Mouse (Mus musculus) C2C12 (cell line): Measurements from ENCODE around the gene Inhbe. TPM values are rescaled to one million over a fixed set of nuclear protein-coding genes. Genes with fewer than 3 reads are reported as not detected.
"Not testable (repeated sequence)": the region's sequence is repeated elsewhere in the genome, so short reads cannot be mapped to it uniquely, and the experiment has no call there.

ENCODE experiments used
- H3K27me3 ChIP-seq: one replicate; pipeline ENCODE4 v1.6.1; 2011; ENCODE audit not compliant: control insufficient read depth, insufficient read depth, insufficient read length
- H3K36me3 ChIP-seq: one replicate; pipeline ENCODE4 v1.6.1; 2011; ENCODE audit not compliant: control insufficient read depth, insufficient read depth
- H3K4me3 ChIP-seq: one replicate; pipeline ENCODE4 v1.5.1; 2011; ENCODE audit warnings: mild to moderate bottlenecking, control low read depth; ENCODE audit not compliant: poor library complexity, insufficient read depth, severe bottlenecking
- H3K79me2 ChIP-seq: one replicate; pipeline ENCODE4 v1.6.1; 2011; ENCODE audit not compliant: control insufficient read depth, insufficient read depth
- H3K79me3 ChIP-seq: one replicate; pipeline ENCODE4 v1.6.1; 2011; ENCODE audit warnings: low read depth, control low read depth
- H3ac ChIP-seq: one replicate; pipeline ENCODE3; 2011; ENCODE audit warnings: low read depth; ENCODE audit not compliant: control insufficient read depth, insufficient read length
- CEBPB ChIP-seq: IDR thresholded peaks from one replicate; pipeline ENCODE4 v1.6.1; 2011; ENCODE audit warnings: low read depth, mild to moderate bottlenecking, control low read depth, moderate library complexity
- CTCF ChIP-seq: IDR thresholded peaks from one replicate; pipeline ENCODE4 v1.5.1; 2011; ENCODE audit not compliant: control insufficient read depth, insufficient read depth, insufficient read length
- FOSL1 ChIP-seq: IDR thresholded peaks from one replicate; pipeline ENCODE4 v1.8.0; 2011; ENCODE audit warnings: mild to moderate bottlenecking, low read length; ENCODE audit not compliant: poor library complexity, insufficient read depth, severe bottlenecking
- MAX ChIP-seq: IDR thresholded peaks from one replicate; pipeline ENCODE4 v1.6.1; 2011; ENCODE audit warnings: mild to moderate bottlenecking, control low read depth
- MYOD1 ChIP-seq: IDR thresholded peaks from one replicate; pipeline ENCODE4 v1.6.1; 2011; ENCODE audit warnings: low read depth; ENCODE audit not compliant: control insufficient read depth, insufficient read length
- MYOG ChIP-seq: IDR thresholded peaks from one replicate; pipeline ENCODE4 v1.6.1; 2011; ENCODE audit not compliant: control insufficient read depth, insufficient read length; ENCODE audit errors: extremely low read depth
- USF1 ChIP-seq: IDR thresholded peaks from one replicate; pipeline ENCODE4 v1.6.1; 2011; ENCODE audit warnings: low read depth, mild to moderate bottlenecking, control low read depth, moderate library complexity
- polyA plus RNA-seq: library from polyadenylated mRNA; unstranded; fragments of >200 nt; fragmentation: generic; extraction: Trizol; gene quantifications from one replicate; pipeline ENCODE4 v1.2.1, GENCODE M21; 2012; ENCODE audit warnings: missing spikeins

Inhbe gene
- polyA plus RNA-seq, 1 experiment: not detected

- Histone ChIP-seq H3K79me2 (peaks cover 37% of the 10 kb centered on the region), H3K27me3 (no peaks in the 10 kb centered on the region), H3ac (no peak overlapping the region), H3K79me3 (peaks cover 16% of the 10 kb centered on the region), H3K36me3 (peaks cover 24% of the 10 kb centered on the region), H3K4me3 (no peak overlapping the region)
- TF ChIP-seq CEBPB (peak; percentile 51), MAX (no peak)
Measured at GRCm38 (mm10) chr10:127312858-127313257, 41.4 kb downstream of the Inhbe start.

GRCm38 (mm10) chr10:127312356-127312676 lies 41.9 kb downstream of the Inhbe start:
- Histone ChIP-seq H3ac (peak overlapping the region; percentile 72), H3K4me3 (peak overlapping the region; percentile 98), H3K79me3 (peaks cover 16% of the 10 kb centered on the region), H3K36me3 (peaks cover 30% of the 10 kb centered on the region), H3K79me2 (peaks cover 41% of the 10 kb centered on the region), H3K27me3 (no peaks in the 10 kb centered on the region)
- peak; percentile 50 for TF ChIP-seq CTCF
- no peak for TF ChIP-seq USF1
- peak; percentile 61 for TF ChIP-seq MAX

- H3K79me3 ChIP-seq: peaks cover 19% of the 10 kb centered on the region
- peaks cover 46% of the 10 kb centered on the region for H3K79me2 ChIP-seq
- no peaks in the 10 kb centered on the region for H3K27me3 ChIP-seq
- no peak for TF ChIP-seq MYOD1
- TF ChIP-seq CTCF: no peak
- TF ChIP-seq CEBPB: peak; percentile 84
- peak; percentile 81 for TF ChIP-seq MAX
- peaks cover 36% of the 10 kb centered on the region for H3K36me3 ChIP-seq
- peak within 1 kb of the TSS; percentile 91 for H3ac ChIP-seq
- H3K4me3 ChIP-seq: peak within 1 kb of the TSS; percentile 98
Measured at GRCm38 (mm10) chr10:127311476-127312355, 42.5 kb downstream of the Inhbe start, which contains the start of gene Mars. Gene Mars, minus strand, starts transcription at chr10:127311786.

GRCm38 (mm10) chr10:127310523-127311475 lies 43.4 kb downstream of the Inhbe start:
- Histone ChIP-seq H3K79me3 (peaks cover 19% of the 10 kb centered on the region), H3ac (peak overlapping the region; percentile 91), H3K36me3 (peaks cover 45% of the 10 kb centered on the region), H3K27me3 (no peaks in the 10 kb centered on the region), H3K79me2 (peaks cover 46% of the 10 kb centered on the region), H3K4me3 (peak overlapping the region; percentile 98)
- TF ChIP-seq CTCF: no peak
- peak; percentile 86 for TF ChIP-seq MAX
- TF ChIP-seq USF1: no peak

- Histone ChIP-seq H3K79me2 (peaks cover 46% of the 10 kb centered on the region), H3K79me3 (peaks cover 19% of the 10 kb centered on the region), H3K36me3 (peaks cover 61% of the 10 kb centered on the region)
- not testable (repeated sequence) for H3K4me3 ChIP-seq, H3ac ChIP-seq, H3K27me3 ChIP-seq
Measured at GRCm38 (mm10) chr10:127309167-127309566, 45.0 kb downstream of the Inhbe start.

- Histone ChIP-seq H3K36me3 (peaks cover 96% of the 10 kb centered on the region), H3K4me3 (no peak overlapping the region), H3K27me3 (no peaks in the 10 kb centered on the region), H3K79me2 (peaks cover 12% of the 10 kb centered on the region), H3ac (no peak overlapping the region), H3K79me3 (peaks cover 3% of the 10 kb centered on the region)
- no peak for TF ChIP-seq MYOG
- TF ChIP-seq FOSL1: no peak
- TF ChIP-seq MAX: no peak
- no peak for TF ChIP-seq MYOD1
- no peak for TF ChIP-seq USF1
- no peak for TF ChIP-seq CTCF
- no peak for TF ChIP-seq CEBPB
Measured at GRCm38 (mm10) chr10:127303136-127303535, 51.1 kb downstream of the Inhbe start.
